Mouse (Mus musculus): ENCODE data around the gene Tdrd3.

Tdrd3 gene

DNA sequence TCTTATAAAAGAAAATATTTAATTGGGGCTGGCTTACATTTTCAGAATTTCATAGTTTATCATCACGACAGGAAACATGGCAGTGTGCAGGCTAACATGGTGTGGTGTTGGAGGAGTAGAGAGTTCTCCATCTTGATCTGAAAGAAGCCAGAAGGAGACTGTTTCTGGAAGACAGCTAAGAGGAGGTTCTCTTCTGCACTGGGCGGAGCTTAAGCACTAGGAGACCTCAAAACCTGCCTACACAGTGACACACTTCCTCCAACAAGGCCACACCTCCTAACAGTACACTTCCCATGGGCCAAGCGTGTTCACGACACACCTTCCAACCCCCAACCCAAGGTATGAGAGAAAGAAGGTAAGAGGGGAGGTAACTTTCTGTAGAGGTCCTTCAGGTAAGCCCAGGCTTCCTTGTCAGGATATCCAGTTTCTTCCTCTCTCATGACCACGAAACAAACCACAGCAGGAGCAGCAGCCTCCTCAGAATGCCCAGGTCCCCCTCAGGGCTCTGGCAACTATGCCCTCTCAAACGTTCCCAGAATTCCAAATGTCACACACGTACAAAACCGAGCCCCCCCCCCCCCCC is 30.0 kb downstream of the Tdrd3 start:
- intact Hi-C loops (cut with DNase I): no loop called here

DNA sequence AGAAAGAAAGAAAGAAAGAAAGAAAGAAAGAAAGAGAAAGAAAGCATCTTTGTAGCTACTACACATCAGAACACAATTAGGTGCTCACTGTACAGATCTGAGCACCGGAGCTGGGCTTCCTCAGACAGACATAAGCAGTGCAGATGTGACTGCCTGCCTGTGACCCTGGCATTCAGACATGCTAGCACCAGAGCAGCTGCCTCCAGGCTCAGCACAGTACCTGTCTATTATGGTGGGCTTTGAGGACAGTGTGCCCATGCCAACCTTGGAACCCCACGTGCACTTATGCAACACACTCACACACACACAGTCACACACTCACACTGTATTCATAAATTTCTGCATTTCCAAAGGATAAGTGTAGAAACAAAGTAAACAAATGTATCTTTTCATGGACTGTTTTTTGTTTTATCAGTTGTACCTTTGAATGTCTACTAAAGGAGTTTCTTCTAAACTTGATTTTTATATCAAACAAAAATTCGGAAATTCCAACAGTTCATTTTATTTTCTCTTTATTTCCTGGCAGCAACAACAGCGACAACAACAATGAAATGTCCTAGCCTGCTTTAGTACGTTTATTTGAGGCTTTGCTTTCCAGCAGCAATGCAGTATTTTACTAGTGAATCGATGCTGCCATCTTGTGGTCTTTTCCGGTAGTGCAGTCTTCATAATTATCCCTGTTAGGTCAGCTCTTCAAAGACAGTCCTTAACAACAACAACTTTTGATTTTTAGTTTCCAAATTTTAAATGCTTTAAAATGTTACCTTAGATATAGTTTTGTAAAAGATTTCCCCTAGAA is 35.4 kb downstream of the Tdrd3 start:
- intact Hi-C loops (cut with DNase I): loop anchor here (5.0 to 10.0 kb wide), 3 partner anchors 35 to 135 kb away; partner anchors contain the start of gene Tdrd3

DNA sequence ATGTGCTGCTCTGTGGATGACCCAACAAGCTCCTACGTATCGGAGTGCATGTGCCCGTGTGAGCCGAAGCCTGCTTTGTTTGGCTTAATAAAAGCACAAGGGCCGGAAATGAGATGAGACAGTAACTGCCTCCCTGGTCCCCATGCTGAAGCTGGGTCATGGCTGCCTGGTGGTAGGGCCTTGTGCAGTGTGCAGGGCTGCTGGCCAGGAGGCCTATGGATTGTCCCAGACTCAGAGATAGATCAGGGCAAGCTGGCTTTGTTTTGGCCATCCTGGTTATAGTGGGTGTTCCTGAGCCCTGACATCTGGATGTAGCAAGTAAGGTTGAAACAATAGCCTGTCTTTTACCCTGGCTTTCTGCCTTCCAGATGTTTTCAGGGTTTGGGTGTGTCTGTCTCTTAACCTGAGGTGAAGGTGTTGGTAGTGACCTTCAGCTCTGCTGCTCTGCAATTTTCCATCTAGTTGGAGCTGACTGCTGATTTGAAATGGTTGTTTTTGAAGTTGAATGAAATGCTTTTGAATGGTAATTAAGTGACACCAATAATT is 39.3 kb downstream of the Tdrd3 start:
- intact Hi-C loops (cut with DNase I): loop anchor here (10.0 kb wide), 1 partner anchor 71 kb away; no protein-coding TSS in a partner anchor

DNA sequence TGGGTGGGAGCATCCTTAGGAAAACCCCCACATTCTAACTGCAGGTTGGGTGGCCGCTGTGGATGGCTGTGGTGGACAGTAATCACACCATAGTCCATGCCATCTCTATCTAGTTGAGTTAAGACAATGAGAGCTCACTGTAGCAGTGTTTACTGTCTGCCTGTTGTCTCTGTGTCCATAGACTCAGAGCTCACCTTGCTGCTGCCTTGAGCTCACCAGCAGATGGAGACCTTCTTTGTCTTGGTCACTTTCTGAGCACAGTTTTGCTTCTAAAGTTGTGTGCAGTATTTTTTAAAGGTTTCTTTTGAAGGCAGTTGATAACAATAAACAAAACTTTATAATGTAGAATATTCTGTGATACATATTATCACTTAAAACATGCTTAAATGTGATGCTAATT is 43.3 kb downstream of the Tdrd3 start:
- intact Hi-C loops (cut with DNase I): loop anchor here (10.0 kb wide), 2 partner anchors 75 to 815 kb away; no protein-coding TSS in a partner anchor

DNA sequence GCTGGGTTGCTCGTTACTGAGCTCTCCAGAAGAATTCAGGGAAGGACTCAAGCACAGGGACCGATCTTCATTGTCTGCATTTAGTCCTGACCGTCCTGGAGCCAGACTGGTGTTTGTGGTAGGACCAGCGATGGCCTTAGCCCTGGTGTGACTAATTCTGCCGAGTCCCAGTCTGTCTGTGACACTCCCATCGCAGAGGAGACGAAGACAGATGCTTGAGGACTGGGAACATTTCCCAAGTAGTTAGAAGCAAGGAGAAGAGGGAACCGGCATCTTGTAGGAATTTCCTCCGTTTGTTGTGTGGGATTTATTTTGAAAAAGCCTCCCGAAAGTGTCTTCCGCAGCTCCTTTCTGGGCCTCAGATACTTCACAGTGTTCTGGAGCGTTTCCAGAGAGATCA is 45.1 kb downstream of the Tdrd3 start:
- intact Hi-C loops (cut with DNase I): loop anchor here (10.0 kb wide), 1 partner anchor 813 kb away; no protein-coding TSS in a partner anchor

DNA sequence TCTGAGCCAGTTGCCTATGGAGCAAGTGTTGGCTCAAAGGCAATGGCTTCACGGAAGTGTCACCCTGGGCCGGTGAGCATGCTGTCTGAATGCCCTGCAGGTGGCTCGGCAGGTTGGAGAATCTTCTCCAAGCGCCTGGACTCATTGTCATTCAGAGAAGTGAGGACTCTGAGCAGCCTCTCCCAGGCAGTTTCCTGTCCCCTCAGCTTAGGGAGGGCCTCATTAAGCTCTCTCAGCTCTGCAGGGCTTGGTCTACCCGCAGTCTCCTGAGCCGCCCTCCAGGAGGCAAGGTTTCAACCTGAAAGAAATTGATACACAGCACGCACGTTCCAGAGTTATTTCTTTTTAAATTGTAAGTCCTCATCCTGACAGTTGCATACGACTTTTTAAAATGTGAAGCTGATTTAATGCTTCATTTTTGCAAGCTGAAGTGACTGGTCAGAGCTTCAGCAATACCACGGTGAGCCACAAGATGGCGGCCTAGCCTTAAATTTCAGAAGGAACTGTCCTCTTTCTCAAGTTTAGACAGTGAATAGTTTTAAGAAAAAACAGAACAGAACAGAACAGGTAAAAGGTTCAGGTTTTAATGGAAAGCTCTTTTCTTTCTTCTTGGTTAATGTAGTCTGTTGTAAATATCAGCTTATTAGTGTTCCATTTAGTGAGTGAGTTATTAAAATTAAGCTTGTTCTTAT is 47.7 kb downstream of the Tdrd3 start:
- intact Hi-C loops (cut with DNase I): loop anchor here (10.0 kb wide), 1 partner anchor 811 kb away; no protein-coding TSS in a partner anchor

DNA sequence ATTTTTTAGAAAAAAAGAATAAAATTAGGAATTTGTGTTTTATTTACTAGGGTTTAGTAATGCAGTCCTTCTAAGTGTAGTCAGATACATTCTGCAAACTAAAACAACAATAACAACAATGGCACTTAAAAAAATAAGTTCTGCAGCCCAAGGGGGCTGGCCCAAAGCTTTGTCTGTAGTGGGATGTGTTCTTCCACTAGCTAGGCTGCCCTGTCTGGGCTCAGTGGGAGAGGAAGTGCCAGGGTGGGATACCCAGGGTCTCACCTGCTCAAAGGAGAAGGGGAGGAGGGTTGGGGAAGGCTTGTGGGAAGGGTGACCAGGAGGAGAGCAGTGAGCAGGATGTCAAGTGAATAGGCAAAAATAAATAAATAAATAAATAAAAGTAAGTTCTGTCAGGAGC is 48.2 kb downstream of the Tdrd3 start:
- intact Hi-C loops (cut with DNase I): loop anchor here (5.0 to 10.0 kb wide), 2 partner anchors 810 to 1003 kb away; no protein-coding TSS in a partner anchor

DNA sequence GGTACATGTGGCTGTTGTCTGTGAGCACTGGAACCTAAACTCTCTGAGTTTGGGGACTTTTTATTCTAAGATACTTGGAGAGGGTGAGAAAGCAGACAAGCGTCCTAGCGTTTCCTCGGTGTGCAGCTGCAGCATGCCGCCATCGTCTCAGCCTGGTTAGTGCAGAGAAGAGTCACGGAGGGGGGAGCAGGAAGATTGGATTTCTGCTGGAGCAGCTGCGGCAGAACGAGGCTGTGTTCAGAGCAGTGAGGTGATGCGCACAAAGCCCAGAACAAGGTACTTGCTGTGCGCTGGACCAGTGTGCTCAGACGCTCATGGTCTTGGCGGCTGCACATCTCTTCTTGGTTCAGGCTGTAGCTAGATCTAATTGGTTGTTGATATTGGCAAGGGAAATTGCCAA is 51.1 kb downstream of the Tdrd3 start:
- intact Hi-C loops (cut with DNase I): loop anchor here (5.0 to 10.0 kb wide), 2 partner anchors 807 to 1000 kb away; no protein-coding TSS in a partner anchor

DNA sequence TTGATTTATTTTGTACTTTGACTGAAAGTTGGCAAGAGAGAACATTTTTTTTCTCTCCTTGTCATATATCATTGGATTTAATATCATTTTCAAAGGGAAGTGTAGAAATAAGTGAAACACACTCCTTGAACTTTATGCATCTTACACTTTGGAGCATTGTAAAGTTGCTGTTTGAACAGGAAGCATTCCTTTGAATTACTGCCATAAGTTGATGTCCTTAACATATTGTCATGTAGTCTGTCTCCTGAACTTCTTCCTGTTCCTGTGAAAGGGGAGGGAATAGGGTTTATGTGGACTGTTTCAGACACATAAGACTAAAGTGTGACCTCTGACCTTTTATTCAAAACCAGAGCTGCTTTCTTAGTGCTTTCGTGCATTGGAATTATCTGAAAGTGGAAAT is 55.1 kb downstream of the Tdrd3 start:
- intact Hi-C loops (cut with DNase I): no loop called here

DNA sequence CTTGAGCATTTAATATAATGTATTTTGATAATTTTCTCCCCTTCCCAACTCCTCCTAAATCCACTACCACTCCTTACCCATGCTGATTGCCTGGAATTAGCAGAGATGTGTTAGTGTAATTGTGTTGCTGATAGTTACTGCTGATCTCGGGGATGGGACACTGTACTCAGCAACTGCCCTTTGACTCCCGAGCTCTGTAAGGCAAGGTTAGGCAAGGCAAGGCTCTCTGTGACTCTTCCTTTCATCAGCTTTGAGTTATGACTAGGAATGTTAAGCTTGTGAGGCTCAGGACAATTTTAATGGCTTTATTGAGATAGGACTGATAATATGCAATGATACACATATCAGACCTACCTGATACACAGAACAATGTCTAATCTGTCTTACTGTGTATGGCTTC is 56.3 kb downstream of the Tdrd3 start:
- intact Hi-C loops (cut with DNase I): no loop called here

DNA sequence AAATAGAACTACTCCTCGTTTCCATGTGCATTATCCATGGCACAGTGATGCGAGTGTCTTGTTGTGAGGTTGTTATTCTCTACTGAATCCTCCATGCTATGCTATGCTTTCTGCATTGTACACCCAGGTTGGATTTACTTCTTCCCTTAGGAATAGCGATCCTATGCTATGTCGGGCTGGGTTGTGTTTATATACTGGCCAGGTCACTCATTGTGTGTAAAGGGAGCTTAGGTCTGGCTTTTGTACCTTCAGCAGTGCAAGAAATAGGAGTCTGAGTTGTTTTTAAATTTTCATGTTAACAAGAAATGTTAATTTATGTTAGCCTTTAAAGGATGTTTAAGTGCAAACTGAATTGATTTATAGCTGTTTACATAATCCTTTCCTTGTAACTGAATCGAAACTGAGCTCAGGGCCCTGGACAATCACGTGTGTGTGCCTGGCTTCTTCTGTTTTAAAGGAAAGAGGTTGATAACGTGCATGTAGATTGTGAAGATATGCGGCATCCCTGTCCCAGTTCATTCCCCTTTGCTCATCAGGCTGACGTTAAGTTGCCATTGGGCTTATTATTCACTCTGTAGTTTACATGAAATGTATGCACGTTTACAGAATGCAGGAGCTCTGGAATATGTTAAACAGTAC is 59.4 kb downstream of the Tdrd3 start:
- intact Hi-C loops (cut with DNase I): no loop called here

DNA sequence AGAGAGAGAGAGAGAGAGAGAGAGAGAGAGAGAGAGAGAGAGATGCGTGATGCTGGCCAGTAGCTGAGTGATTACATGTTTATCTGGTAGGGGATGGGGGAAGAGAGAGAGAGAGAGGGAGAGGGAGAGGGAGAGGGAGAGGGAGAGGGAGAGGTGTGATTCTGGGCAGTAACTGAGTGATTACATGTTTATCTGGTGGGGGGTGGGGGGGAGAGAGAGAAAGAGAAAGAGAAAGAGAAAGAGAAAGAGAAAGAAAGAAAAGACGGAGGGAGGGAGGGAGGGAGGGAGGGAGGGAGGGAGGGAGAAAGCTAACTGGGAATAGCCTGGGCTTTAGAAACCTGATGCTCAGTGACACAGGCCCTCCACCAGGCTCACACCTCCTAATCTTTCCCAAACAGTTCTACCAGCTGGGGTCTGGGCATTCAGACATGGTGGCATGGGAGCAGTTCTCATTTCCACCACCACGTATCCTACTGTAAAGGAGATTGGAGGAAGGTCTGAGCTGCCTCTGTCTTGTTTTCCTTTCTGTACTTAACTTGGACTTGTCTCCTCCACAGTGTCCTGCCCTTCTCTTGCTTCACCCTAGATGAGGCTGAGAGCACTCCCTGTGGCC is 62.0 kb downstream of the Tdrd3 start:
- intact Hi-C loops (cut with DNase I): no loop called here

DNA sequence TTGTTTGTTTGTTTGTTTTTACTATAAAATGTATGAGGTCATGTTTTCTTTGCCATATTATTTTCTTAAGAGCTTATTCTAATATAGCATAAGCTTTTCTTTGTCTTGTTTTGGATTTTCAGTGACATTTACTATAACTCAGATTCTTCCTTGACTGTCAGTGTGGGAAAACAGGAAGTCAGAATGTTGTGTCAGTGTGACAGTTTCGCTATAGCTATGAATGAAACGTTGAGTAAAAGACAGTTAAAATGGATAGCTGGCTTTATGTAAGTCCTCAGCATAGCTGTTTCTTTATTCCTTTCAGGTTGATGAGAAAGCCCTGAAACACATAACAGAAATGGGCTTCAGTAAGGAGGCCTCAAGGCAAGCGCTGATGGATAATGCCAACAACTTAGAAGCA is 69.4 kb downstream of the Tdrd3 start:
- intact Hi-C loops (cut with DNase I): no loop called here

DNA sequence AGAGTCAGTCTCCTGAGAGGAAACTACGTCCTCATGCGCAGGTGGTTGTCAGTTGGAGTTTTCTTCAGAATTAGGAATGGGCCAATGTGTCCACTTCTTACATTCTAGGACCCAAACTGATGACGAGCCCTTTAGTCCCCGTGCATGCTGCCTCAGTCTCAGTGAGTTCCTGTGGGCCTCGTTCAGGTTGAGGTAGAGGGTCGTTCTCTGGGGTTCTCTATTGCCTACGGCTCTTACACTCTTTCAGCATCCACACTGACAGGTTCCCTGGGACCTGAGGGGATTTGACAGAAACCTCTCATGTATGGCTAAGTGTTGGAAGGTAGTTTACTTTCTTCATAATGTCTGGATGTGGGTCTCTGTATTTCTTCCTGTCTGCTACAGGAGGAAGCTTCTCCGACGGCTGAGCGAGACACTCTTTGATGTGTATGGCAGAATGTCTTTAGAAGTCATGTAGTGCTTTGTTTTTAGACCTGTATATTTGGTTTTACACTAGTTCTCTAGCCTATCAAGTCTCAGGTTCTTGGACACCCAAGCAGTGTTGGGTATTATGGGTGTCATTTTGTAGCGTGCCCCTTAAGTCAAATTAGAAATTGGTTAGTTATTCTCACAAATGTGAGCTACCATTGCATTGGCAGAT is 81.6 kb downstream of the Tdrd3 start:
- intact Hi-C loops (cut with DNase I): no loop called here

DNA sequence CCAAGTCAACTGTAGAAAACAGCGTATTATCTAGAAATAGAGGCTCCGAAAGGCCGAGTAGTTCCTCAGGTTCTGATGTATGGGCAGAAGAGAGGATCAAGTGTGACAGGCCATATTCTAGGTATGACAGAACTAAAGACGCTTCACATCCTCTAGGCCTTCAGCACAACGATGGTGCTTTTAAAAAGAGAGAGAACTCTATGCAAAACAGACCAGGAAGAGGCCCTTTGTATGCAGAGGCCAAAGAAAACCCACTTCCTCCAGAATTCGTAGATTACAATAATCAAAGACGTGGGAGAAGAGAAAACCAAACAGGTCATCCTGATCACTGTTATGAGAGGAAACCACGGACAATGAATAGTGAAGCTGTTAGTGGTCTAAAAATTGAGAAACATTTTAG is 89.5 kb downstream of the Tdrd3 start:
- intact Hi-C loops (cut with DNase I): no loop called here

DNA sequence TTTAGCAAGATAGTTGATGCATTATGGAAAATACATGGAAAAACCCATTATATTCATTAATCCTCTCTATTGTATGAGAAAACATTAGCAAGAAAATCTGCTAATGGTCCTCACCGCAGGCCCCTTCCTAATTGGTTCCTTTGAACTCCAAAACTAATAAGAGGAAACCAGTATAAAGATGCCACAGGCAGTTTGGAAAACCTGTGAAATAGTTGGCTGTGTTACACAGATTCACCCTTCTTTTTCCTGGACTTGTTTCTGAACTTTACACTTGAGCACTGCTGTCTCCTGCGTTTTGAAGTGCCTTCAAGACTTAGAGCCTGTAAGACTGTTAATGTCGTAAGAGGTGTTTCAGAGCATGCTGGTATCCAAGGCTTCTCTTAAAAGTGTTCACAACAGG is 98.8 kb downstream of the Tdrd3 start:
- intact Hi-C loops (cut with DNase I): no loop called here

DNA sequence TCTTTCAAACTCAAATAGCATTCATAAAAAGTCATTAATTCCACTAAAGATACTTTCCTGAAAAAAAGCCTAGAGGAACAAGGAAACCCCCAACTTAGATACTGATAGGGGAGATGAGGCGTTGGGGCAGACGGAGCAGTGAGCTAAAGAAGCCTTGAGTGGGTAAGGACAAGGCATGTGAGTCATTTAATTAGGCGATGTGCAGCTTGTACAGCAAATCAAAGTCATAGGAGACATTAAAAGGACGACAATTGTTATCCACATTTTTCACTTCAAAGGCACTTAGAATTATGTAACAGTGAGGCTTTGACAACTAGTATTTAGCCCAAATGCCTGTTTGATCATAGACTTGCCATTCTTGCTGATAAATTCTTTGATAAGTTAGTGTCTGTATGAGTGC is 100.9 kb downstream of the Tdrd3 start:
- intact Hi-C loops (cut with DNase I): no loop called here

DNA sequence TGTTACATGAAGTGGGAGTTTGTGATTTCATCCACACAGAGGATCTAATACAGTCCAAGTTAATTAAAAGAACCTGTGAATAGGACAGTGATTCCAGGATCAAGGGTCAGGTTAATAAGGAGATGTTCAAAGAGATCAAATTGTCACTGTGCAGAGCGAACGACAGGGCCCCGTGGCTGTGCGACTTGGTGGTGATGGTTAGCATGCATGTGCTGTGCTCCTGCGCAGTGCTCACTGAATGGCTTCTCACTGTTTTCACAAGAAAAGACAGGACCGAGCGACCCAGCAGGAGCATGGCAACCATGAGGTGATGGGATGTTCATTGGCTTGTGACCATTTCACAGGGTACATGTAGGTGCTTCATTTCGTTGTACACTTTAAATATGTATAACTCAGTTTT is 115.4 kb downstream of the Tdrd3 start:
- intact Hi-C loops (cut with DNase I): no loop called here

DNA sequence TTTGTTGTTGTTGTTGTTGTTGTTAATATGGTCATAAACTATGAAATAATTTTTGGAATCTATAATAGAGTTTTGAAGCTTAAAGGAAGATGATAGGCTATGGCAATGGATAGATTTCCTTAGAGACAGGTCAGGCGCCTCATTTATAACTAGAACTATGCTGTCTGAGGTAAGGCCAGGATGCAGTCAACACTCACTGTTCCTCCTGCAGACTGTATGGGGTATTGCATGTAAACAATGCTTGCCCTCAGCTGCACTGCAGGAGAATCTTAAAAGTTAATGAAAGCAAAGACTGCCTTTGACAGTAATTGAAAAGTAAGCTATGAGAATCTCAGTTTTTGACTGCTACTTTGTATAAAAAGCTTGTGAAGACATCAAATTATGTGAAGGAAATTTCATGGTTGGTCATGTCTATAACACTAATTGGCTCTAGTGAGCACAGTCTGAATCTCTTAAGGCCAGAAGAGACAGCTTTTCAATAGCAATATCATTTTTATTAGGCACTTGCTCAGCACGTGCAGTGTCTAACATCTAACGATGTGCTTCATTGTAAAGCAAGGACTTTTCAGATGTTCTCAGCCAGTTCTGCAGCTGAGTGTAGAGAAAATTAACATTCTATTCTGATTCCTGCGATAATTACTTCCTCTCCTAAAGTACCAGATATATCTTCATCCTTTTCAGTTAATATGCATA is 120.8 kb downstream of the Tdrd3 start:
- intact Hi-C loops (cut with DNase I): no loop called here

DNA sequence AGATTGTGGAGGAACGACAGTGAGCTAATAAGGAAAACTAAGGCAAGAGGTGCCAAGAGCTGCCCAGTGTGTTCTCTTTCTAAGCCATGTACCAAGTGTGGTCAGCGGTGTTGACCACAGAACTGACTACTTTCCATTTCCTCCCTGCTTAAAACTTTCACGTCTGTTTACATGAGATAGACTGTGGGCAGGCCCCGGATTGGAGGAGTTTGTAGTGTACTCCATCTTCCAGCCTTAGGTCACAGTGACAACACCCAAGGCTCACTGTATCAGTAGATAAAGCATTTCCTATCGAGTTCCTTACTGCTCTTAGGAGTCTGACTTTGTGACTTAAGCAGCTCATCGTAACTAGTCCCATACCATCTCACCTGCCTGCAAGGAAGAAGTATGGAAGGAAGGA is 133.5 kb downstream of the Tdrd3 start:
- intact Hi-C loops (cut with DNase I): no loop called here

All from adrenal gland (tissue).